Mouse (Mus musculus) R1 (cell line): Measurements from ENCODE around the gene Cotl1.

Experiments used
- DNase-seq: peaks from one replicate; pipeline ENCODE4 v3.0.0-alpha.2; 2018; ENCODE audit warnings: low read depth, low spot score

The Cotl1 gene

DNA sequence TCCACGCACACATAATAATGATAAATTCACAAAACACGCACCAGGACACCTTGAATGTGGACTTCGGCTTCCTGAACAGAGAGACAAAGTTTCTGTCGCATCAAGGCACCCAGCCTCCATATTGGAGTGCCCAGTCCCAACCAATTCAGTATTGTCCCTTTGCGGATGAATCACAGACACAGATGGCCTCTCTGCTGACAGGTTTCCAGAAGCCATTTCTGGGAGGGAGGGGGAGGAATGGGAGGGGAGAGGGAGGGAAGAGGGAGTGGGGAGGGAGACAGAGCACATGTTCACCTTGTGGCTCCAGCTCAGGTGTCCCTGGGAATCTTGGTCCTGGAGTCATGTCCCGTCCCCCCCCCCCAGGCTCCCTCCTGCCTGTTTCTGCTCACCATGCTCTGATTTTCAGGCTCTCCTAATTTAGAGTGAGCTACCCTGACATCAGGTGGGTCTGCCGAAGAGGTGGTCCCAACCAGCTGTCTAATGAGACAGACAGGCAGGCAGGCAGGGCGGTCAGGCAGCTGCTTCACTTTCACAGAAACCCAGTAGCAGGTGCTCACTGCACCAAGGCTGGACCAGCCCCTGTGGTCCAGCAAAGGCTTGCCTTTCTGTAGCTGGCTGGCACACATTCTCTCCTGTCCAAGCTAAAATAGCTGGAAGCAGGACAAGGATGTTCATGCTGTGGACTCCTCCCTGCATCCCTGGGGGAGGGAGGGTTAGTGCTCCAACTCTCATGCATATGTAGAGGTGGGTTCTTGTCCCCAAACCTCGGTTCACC, 51.5 kb downstream of the Cotl1 start:
- DNase-seq = no peak

DNA sequence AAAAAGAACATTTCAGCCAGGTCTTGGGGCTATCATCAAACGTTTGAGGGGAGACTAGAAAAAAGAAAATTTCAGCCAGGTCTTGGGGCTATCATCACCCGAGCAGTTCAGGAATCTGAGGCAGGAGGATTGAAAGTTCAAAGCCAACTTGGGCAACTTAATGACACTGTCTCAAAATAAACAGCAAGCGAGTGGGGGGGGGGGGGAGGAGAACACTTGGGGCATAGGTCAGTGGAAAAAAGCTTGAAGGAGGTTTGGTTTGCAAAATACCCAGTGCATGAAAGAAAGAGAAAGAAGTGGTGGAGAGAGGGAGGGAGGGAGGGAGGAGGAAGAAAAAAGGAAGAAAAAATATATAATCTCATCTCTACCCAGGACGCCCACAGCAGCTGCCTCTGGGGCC, 53.0 kb downstream of the Cotl1 start:
- DNase-seq = no peak

DNA sequence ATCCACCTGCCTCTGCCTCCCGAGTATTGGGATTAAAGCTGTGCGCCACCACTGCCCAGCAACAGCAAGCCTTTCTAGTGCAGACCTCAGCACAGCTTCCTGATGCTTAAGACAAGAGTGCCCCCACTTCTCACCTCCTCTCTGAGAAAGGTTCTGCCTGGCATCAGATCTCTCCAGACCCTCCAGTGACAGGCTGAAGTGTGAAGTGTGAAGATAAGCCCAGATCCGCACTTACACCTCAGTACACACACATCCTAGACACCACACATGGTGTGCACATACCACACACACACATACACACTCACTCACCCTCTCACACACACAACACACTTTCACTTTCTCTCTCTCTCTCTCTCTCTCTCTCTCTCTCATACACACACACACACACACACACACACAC, 53.5 kb downstream of the Cotl1 start:
- no peak for DNase-seq

DNA sequence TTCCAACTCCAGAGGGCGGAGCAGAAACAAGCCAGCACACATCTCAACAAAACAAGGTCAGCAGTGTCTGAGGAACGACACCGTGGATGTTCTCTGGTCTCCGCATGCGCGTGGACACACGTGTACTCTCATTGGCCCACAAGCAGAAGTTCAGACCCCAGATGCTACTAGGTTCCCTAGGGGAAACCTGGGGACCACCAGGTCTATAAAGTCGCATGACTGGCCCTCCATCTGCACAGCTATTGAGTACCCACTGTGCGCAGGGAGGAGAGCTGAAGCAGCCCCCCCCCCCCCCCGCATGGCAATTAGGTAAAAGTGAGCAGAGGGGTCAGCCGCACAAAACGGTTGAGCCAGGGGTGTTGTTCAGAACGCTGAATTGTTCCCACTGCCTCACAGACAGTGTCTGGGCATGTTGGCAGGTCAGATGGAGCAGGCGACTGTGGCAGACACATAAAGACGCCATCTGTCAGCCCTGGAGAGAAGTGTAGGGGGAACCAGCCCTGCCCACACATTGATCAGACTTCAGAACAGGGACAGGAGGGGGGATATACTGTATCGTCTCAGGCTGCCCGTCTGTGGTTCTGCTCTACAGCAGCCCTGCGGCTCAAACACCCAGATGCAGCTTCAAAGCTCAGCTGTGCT, 54.5 kb downstream of the Cotl1 start:
- DNase-seq = no peak

DNA sequence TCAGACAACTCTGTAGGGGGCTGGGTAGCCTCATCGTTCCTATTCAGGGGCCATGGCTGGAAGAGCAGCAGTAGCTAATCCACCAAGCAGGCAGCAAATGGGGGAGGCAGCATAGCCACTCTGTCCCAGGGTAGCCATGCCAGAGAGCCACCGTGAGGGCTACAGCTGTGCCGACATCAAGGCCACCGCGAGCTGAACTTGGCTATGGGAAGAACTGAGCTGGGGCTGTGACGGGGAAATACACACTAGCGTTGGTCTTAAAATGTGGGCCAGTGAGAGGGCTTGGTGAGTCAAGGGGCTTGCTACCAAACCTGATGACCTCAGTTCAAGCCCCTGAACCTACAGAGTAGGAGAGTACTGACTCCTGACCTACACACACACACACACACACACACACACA, 55.7 kb downstream of the Cotl1 start:
- no peak for DNase-seq

DNA sequence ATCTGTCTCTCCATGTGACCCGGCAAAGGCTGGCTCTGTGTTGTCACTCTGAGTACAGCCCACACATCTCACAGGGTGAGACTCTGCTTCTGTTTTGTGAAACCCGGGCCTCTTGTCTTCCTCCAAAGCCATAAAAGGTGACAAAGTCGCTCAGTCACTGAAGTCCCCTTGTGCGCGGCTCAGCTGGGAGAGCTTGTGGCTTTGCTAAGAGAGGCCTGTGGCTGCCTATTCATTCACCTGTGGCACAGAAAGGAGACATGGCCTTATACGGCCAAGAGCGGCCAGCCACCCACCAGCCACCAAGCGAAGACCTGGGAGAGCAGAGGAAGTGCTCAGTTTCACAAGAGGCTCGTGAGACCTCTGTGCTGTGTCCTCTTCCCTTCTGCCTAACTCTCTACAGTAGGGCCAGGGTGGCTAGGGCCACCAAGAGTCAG, 56.2 kb downstream of the Cotl1 start:
- no peak for DNase-seq

DNA sequence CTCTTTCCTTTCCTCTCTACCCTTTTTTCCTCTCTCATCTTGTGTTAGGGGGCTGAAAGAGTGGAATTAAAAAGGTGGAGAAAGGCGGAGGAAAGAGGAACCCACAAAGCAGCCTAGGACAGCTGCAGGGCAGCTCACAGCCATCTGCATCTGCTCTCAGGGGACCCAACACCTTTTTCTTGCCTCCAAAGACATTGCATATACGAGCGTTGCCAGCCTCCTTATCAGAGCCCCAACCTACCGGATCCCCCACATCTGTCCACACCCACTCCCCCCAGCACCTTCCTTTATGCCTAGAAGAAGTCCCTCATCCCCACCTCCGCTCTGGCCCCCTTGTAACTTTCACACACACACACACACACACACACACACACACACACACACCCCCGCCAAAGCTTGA, 56.8 kb downstream of the Cotl1 start:
- no peak for DNase-seq

DNA sequence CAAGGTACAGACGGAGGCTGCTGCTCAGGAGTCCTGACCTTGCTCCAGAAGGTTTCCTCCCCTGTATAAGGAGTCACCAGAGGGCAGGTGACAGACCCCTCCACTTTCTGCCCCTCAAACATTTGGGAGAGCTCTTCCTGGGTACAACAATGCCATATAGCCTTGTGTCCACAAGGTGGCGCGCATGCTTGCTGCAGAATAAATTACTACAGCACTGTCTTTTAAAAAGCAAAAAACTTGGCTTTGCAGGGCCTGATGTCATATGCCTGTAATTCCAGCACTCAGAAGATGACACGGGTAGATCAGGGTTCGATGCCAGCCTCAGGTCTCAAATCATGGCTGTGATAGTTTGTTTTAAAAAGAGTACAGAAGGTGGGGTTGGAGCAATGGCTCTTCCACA, 57.6 kb downstream of the Cotl1 start:
- DNase-seq = peak; percentile 70

DNA sequence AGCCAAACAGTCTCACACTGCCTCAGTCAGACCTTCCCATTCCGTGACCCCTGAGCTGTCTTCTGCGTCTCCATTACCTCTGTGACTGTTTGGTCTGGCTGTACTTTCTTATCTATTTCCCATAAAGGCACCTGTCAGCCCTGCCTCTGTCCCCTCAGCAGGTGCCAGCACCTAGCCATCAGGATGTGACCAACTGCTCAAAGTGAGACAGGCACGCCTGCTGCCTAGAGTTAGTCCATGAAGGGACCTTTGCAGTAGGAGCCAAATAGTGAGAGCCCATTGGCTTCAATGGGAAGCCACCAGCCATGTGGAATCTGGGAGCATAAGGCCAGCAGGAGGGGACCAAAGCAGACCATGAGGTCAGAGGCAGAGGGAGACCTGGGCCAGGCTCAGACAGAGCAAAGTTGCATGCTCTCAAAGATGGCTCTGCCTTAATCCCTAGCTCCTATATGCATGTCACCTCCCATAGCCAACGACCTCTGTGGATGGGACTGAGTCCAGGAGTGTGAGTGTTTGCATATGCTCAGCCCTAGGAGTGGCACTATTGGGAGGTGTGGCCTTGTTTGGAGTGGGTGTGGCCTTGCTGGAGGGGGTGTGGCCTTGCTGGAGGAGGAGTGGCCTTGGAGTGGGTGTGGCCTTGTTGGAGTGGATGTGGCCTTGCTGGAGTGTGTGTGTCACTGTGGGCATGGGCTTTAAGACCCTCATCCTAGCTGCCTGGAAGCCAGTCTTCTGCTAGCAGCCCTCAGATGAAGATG, 59.1 kb downstream of the Cotl1 start:
- DNase-seq = peak; percentile 75

DNA sequence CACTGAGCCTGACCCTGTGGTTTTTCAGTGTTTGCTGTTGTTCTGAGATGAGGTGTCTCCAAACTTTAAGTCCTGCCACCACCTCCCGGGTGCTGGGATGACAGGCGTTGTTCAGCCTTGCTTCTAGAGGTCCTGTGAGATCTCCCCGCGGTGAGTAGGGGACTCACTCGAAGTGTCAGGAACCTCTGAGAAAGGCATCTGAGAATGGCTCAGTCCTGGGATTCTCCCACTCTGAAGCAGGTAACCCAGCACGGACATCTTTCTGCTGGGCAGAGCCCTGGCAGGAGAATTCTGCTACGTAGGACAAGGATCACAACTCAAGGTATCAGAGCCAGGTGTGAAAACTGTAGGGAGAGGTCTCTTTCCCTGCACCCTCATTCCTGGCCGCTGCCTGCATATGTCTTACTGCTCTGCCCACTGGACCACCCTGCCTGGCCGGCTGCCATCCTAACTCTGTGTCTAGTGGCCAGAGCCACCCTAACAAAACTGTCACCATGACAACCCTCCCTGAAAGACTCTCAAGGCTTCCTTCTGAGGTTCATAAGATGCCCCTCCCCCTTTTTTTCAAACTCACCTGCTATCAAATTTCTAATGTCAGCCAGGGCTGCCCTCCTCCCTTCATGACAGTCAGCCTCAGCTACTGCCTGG, 59.8 kb downstream of the Cotl1 start:
- no peak for DNase-seq

DNA sequence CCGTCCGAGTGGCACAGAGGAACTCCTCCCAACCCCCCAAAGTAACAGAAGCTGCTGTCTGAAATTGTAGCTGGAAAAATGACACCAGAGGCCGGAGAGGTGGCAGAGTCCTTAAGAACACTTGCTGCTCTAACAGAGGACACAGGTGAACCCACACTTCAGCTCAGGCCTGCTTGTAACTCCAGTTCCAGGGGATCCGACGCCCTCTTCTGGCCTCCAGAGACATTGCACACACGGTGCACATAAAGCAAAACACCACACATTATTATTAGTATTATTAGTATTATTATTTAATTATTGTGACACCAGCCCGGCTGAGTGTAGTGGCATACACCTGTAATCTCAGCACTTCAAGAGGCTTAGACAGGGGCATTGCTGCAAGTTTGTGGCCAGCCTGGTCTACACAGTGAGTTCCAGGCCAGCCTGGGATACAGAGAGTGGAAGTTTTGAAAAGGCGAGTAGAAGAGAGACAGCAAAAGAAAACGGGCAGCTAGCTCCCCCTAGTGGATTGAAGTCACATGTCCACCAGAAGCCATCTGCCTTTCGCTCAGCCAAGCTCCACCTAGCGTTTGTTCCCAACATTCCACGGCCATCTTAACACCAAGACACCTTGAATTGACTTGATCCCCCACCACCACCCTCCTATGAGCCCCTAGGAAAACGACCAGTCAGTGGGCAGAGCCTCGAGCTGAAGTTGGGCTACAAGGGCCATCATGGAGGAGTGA, 61.2 kb downstream of the Cotl1 start:
- DNase-seq = peak; percentile 94

DNA sequence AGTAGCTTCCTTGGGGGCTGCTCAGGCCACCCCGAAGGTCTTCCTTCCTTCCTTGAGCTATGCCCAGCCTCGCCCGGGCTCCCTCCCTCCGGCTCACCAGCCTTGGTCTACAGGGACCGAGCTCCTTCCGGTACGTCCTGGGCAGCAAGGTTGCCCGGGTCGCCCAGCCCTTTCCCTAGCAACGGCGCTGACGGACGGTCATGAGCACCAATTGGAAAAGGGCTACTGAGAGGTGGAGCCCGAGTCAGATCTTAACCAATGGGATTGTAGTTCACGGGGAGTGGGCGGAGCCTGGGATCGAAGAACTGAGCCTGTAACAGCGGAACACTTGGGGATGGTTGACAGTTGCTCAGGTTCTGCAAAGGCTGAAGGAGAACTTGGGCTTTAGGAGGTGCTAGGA, 62.1 kb downstream of the Cotl1 start, which contains the start of gene Tldc1:
TSS of gene Tldc1 (minus strand) at position 154 of the 400 bp plus-strand sequence.
- peak; percentile 98 for DNase-seq

DNA sequence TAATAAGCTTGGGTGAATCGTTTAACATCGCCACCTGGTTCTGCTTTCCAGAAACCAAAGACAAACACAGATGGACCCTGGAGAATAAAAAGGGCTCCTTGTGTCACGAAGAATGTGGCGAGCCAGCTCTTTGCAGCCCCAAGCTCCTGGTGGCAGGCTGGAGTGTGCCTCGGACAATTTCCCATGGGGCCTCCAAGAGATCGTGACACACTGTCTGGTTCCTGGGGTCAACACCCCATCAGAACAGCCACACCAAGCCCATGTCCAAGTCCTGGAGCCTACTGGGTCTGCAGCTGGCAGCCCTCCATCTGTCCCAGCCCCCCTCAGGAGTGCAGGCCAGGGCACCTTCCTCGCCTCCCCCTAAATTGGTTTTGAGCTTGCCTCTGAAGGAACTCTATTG, 62.6 kb downstream of the Cotl1 start:
- DNase-seq = no peak

DNA sequence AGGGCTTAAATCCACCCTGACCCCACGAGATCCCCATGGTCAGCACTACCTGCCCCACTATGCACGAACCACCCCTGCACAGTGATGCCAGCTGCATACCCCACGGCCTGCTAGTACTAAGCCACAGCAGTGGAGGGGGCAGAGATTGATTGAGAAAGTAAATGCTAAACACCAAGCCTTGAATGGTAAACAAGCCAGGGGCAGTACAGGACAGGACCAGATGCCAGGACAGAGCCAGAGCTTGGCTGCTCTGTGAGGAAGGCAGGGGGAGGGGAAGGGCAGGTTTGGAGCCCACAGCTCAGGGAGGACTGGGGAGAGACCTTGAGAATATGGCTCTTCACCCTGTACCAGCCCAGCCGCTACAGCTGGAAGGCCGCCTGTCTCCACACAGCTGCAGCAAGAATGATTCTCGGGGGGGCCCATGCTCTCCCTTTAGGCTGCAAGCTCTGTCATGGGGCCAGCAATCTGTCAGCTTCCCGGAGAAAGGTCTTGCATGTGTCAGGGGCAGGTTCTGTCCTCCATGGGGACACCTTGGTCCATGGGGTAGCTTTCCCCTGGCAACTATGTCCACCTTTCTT, 63.6 kb downstream of the Cotl1 start:
- DNase-seq = no peak

DNA sequence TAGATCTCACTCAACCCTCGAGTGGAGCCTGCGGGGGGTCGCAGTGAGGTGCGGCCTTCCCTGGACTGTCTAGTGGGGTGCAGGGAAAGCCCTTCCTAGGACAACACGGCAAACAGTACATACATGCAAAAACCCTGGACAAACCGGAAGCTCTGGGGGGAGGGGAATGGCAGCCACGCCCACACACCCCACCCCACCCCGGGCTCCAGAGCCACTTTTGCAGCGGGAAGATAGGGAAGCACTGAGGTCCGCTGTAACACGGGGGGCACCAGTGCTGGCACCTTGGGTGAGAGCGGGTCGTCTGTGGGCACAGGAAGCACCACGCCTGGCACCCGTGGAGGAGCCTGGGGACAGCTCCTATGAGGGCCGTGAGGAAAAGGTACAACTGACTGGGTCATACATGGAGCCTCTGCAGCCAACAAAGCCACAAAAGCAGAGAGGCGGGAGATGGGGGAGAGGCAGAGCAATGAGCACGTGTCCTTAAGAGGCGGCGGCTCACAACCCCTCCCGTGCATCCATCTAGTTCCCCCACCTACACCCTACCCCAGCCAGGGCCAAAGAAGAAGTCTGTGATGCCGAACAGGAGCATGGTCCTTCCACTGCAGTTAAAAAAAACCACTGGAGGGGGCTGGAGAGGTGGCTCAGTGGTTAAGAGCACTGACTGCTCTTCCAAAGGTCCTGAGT, 74.4 kb downstream of the Cotl1 start:
- peak; percentile 59 for DNase-seq

DNA sequence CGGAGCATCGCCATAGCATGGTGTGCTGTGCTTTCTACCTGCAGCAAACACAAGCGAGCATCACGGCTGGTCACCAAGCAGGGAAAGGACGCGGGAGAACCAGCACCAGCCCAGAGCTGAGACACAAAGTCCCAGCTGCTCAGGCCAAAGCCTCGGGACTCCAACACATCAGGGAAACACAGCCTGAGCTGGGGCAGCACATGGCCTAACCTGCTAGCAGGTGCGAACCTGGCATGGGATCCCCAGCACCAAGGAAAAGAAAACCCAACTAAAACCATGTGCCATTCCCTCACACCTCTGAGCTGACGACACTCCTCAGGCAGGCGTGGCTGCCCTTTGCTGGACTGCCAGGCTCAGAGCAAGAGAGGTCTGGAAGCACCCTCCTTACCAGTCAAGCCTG, 75.0 kb downstream of the Cotl1 start:
- DNase-seq = no peak

DNA sequence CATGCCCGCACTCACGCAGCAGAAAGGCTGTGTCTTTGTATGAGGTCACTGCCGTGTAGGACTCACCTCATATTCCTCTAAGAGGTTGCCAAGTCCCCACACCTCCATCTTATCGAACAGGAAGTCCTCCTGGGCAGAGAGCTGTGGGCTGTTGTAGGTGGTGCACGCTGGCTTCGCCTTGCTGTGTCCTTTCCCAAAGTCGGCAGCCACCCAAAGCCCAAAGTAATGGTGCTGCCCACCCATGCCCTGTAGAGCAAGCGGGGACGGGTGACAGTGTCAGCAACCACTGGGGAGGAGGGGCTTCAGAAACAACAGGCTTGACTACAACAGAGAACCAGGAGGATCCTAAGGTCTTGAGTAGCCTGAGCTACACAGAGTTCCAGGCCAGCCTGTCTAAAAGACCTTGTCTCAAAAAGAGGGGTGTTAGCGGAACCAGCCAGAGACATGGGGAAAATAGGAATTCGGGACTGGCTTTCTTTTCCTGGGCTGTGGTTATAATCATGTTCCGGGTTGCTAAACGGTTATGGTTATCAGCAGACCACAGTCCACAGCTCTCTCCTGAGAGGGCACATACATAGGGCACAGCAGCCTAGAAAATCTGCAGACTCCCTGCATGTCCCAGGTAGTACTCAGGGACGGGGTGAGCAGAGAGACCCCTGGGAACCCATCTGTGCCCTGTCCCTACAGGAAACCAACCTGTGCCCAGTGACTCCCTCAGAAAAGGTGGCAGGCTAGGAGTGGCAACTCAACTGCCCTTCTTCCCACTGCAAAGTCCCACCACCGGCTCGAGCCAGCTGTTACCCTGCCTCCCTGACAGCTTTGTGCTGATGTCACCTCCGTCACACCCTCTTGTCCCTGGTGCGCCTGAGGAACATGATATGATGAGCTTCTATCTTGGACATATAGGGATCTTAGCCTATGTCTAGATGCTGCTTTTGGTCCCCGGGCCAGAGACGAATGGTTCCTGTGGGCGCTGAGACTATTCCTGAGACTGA, 77.8 kb downstream of the Cotl1 start:
- DNase-seq = no peak

DNA sequence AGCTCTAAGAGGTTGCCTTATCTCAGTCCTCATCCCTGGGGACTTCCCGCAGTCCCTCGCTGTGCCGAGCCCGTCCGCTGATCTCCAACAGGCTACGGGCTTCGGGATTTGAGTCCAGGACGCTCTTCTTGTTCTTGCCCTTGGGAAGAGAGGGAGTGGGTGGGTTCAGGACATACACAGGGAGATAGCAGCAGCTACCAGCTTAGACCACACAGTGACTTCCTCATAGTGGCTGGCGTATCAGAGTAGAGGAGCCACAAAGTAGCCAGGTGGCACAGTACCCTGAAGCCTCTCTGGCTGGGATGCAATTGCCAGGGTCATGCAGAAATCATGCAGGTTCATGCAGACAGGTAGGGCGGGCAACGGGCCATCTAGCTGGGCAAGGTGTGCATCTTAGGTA, 78.7 kb downstream of the Cotl1 start:
- DNase-seq = no peak
